Mouse (Mus musculus) liver, embryonic 16.5 days (tissue): ENCODE measurements around the gene Nfx1. TPM values are rescaled to one million over a fixed set of nuclear protein-coding genes. Genes with fewer than 3 reads are reported as not detected.

Source experiments
- ATAC-seq: fragments of 200-750 bp; cut with Nextera tagmentation; 2 replicates; pipeline ENCODE4 v1.8.0; 2017; ENCODE audit warnings: low read depth, mild to moderate bottlenecking, moderate number of reproducible peaks, moderate library complexity
- H3K27ac ChIP-seq: fragments of 300-500 bp; sonication (generic); 2 replicates; pipeline ENCODE4 v1.5.1; 2014; ENCODE audit warnings: mild to moderate bottlenecking, low read length
- H3K27me3 ChIP-seq: fragments of 300-500 bp; sonication (generic); 2 replicates; pipeline ENCODE4 v1.6.1; 2014; ENCODE audit warnings: low read depth, low read length, mixed read lengths; ENCODE audit not compliant: control insufficient read depth, insufficient read depth
- H3K36me3 ChIP-seq: fragments of 300-500 bp; sonication (generic); 2 replicates; pipeline ENCODE4 v1.6.1; 2014; ENCODE audit warnings: mild to moderate bottlenecking; ENCODE audit not compliant: control insufficient read depth, insufficient read depth
- H3K4me1 ChIP-seq: fragments of 300-500 bp; sonication (generic); 2 replicates; pipeline ENCODE4 v1.6.1; 2014; ENCODE audit warnings: low read depth, low read length, mixed read lengths; ENCODE audit not compliant: control insufficient read depth
- H3K4me2 ChIP-seq: fragments of 300-500 bp; sonication (generic); 2 replicates; pipeline ENCODE4 v1.6.1; 2014; ENCODE audit warnings: low read depth, low read length, mixed read lengths
- H3K4me3 ChIP-seq: fragments of 300-500 bp; sonication (generic); 2 replicates; pipeline ENCODE4 v1.5.1; 2014; ENCODE audit warnings: low read depth, mild to moderate bottlenecking, low read length
- H3K9ac ChIP-seq: fragments of 300-500 bp; sonication (generic); 2 replicates; pipeline ENCODE4 v1.6.1; 2014; ENCODE audit warnings: low read depth, low read length
- H3K9me3 ChIP-seq: fragments of 300-500 bp; sonication (generic); replicated peaks from 2 replicates; pipeline ENCODE4 v1.6.1; 2016; ENCODE audit warnings: low read length; ENCODE audit not compliant: control insufficient read depth
- WGBS: fragments of 180-500 bp; shearing (Covaris S2); extraction: QIAGEN DNeasy Blood & Tissue Kit; methylation state at CpG from one replicate; pipeline ENCODE4 v1.1.7; 2014; ENCODE audit not compliant: insufficient replicate concordance; 5-methylcytosine and 5-hydroxymethylcytosine counted together
- polyA plus RNA-seq: library from polyadenylated mRNA; unstranded; fragments of >200 nt; fragmentation: Nextera tagmentation; extraction: Ambion mirVana; gene quantifications from 2 replicates; pipeline ENCODE4 v1.2.1, GENCODE M21; 2015

Nfx1 gene
- polyA plus RNA-seq, 1 experiment from 2014 or later: 31.5 TPM

DNA sequence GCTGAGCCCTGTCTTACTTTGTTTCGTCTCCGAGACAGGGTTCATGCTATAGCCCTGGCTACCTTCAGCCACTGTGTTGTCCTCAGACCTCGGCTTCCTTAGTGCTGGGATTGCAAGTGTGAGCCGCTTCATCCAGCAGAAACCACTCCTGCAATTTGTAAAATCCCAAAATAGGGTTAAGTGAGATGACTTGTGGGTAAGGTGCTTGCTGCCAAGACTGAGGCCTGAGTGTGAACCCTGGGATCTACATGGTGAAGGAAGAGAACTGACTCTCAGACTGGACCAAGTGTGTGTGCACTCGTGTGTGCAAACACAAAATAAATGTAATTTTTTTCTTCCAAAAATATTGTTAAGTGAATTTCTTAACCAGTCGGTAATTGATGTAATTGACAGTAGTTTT lies 18.9 kb downstream of the Nfx1 start:
- Histone ChIP-seq H3K27me3 (no peaks in the 10 kb centered on the region), H3K4me3 (no peak overlapping the region), H3K27ac (no peak overlapping the region), H3K9me3 (no peaks in the 10 kb centered on the region), H3K9ac (no peak overlapping the region), H3K4me1 (no peaks in the 10 kb centered on the region), H3K36me3 (peaks cover 64% of the 10 kb centered on the region), H3K4me2 (no peak overlapping the region)
- WGBS: 80% methylated on average over 6 of the region's 6 CpGs
- ATAC-seq: no peak

GRCm38 (mm10) chr4:40996302-40996701 lies 25.6 kb downstream of the Nfx1 start:
- H3K4me2 ChIP-seq: no peak overlapping the region
- 59% methylated on average over 6 of the region's 6 CpGs for WGBS
- ATAC-seq: peak; percentile 56
- H3K27ac ChIP-seq: no peak overlapping the region
- no peak overlapping the region for H3K9ac ChIP-seq
- H3K27me3 ChIP-seq: no peaks in the 10 kb centered on the region
- no peaks in the 10 kb centered on the region for H3K9me3 ChIP-seq
- peaks cover 67% of the 10 kb centered on the region for H3K36me3 ChIP-seq
- no peak overlapping the region for H3K4me3 ChIP-seq
- H3K4me1 ChIP-seq: peaks cover 27% of the 10 kb centered on the region

GRCm38 (mm10) chr4:40997916-40998315 lies 27.2 kb downstream of the Nfx1 start:
- Histone ChIP-seq H3K4me3 (no peak overlapping the region), H3K4me2 (peak overlapping the region; percentile 4; the same call in 1 of the 2 replicates), H3K36me3 (peaks cover 70% of the 10 kb centered on the region), H3K27me3 (no peaks in the 10 kb centered on the region), H3K4me1 (peaks cover 27% of the 10 kb centered on the region), H3K9me3 (no peaks in the 10 kb centered on the region), H3K9ac (no peak overlapping the region), H3K27ac (peak overlapping the region; percentile 44)
- peak; percentile 81 for ATAC-seq
- WGBS: 38% methylated on average over 4 of the region's 4 CpGs

- no peak overlapping the region for H3K4me2 ChIP-seq
- H3K27ac ChIP-seq: no peak overlapping the region
- no peak for ATAC-seq
- H3K36me3 ChIP-seq: peaks cover 74% of the 10 kb centered on the region
- peaks cover 25% of the 10 kb centered on the region for H3K4me1 ChIP-seq
- H3K4me3 ChIP-seq: no peak overlapping the region
- H3K9me3 ChIP-seq: no peaks in the 10 kb centered on the region
- H3K27me3 ChIP-seq: no peaks in the 10 kb centered on the region
- 45% methylated on average over 1 of the region's 1 CpGs for WGBS
- H3K9ac ChIP-seq: no peak overlapping the region
Observed at GRCm38 (mm10) chr4:41000271-41000670, 29.6 kb downstream of the Nfx1 start.

DNA sequence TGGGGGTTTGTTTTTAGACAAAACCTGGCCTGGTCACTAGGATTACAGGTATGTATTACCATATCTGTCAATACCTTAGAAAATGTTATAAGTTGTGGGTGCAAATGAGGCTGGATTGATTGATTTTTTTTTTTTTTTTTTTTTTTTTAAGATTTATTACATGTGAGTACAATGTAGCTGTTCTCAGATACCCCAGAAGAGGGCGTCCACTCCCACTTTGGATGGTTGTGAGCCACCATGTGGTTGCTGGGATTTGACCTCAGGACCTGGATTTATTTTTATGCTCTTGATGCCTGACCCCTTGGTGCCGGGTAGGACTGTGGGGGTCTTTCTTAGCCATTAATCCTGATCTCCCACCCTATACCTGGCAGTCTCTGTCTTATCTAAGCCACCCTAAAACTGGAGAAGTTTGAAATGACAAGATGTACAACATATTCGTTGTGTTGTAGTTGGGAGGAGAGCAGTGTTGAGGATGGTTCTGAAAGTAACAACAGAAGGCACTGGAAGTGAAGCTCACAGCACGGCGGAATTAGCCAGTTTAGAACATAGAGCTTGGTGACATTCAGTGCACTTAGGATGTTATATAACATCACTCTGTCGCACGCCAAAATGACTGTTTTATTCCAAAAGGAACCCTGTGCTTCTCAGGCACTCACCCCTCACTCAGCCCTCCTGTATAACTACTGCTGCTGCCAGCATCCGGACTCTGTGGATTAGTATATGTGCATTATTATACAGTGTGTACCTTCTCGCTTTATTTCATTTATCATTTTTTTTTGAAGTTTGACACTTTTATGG lies 30.3 kb downstream of the Nfx1 start:
- H3K9ac ChIP-seq: no peak overlapping the region
- H3K4me2 ChIP-seq: no peak overlapping the region
- peaks cover 21% of the 10 kb centered on the region for H3K4me1 ChIP-seq
- no peak overlapping the region for H3K4me3 ChIP-seq
- H3K36me3 ChIP-seq: peaks cover 72% of the 10 kb centered on the region
- no peaks in the 10 kb centered on the region for H3K27me3 ChIP-seq
- no peak overlapping the region for H3K27ac ChIP-seq
- WGBS: 83% methylated on average over 9 of the region's 9 CpGs
- H3K9me3 ChIP-seq: no peaks in the 10 kb centered on the region
- no peak for ATAC-seq

GRCm38 (mm10) chr4:41013351-41013750 lies 42.6 kb downstream of the Nfx1 start:
- no peaks in the 10 kb centered on the region for H3K27me3 ChIP-seq
- 31% methylated on average over 3 of the region's 3 CpGs for WGBS
- H3K4me3 ChIP-seq: no peak overlapping the region
- ATAC-seq: peak; percentile 82
- H3K27ac ChIP-seq: no peak overlapping the region
- H3K36me3 ChIP-seq: peaks cover 42% of the 10 kb centered on the region
- no peaks in the 10 kb centered on the region for H3K9me3 ChIP-seq
- 0 out of 2 replicates have a peak overlapping the region, but pooled peaks have one; percentile 8 for H3K4me2 ChIP-seq
- peaks cover 11% of the 10 kb centered on the region for H3K4me1 ChIP-seq
- H3K9ac ChIP-seq: no peak overlapping the region

DNA sequence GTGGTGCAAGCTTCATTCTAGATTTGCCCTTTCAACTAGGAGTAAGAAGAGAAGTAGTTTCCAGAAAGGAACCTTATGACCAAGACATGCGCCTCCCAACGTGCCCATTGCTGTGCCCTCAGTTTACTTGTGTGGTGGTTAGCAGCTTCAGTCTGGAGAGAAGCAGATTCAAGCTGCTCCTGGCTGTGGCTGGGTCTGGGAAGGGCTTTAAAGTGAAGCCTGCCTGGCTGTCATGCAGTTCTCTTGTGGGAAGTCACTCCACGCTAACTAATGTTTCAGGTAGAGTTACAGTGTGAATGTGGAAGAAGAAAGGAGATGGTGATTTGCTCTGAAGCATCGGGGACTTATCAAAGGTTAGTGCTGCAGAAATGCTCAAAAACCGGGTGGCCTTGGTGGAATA lies 45.1 kb downstream of the Nfx1 start:
- Histone ChIP-seq H3K36me3 (peaks cover 37% of the 10 kb centered on the region), H3K4me1 (peaks cover 11% of the 10 kb centered on the region), H3K4me2 (no peak overlapping the region), H3K9ac (no peak overlapping the region), H3K27ac (no peak overlapping the region), H3K4me3 (no peak overlapping the region), H3K27me3 (no peaks in the 10 kb centered on the region), H3K9me3 (no peaks in the 10 kb centered on the region)
- WGBS: 84% methylated on average over 5 of the region's 5 CpGs
- ATAC-seq: no peak

DNA sequence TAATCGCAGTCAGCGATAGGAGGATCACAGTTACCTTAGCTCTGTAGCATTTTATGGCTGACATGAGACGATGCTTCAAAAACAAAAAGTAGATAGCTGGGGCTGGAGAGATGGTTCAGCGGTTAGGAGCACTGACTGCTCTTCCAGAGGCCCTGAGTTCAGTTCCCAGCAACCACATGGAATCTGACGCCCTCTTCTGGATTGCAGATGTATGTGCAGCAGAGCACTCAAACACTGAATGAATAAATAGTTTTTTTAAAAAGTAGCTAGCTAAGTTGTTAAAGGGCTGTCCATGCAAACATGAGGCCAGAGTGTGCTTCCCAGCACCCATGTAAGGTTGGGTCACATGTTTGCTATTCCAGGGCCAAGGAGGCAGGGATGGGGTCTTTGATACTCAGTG lies 50.4 kb downstream of the Nfx1 start:
- peaks cover 24% of the 10 kb centered on the region for H3K36me3 ChIP-seq
- WGBS: 76% methylated on average over 5 of the region's 5 CpGs

DNA sequence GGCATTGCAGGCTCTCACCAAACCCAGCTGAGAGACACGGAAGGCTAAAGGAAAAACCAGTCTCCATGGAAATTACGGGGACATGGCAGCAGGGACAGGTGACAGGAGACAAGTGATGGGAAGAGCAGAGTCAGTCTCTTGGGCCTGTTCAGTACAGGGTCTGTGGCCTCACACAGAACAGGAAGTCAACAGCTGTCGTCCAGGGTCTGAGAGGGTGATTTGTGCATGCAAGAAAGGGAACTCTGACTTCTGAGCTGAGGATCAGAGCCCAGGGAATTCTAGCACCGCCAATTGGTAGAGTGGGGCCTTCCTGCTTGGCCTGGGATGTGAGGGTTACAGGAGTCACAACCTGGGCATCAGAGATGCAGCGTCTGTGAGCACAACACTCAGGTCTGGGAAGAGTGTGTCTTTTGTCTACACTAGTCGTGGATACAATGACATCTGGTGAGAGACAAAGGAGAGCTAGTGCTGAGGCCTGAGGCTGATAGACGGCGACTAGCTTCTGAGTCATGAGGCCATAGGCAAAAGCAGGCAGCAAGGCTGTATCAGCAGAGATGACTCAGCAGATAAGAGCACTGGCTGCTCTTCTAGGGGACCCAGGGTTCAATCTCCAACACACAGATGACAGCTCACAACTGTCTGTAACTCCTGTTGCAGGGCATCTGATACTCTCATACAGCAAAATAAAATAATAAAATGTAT lies 55.5 kb downstream of the Nfx1 start:
- Histone ChIP-seq H3K27ac (peak overlapping the region; percentile 14; the same call in 1 of the 2 replicates), H3K4me3 (no peak overlapping the region), H3K9ac (no peak overlapping the region), H3K9me3 (no peaks in the 10 kb centered on the region), H3K36me3 (peaks cover 12% of the 10 kb centered on the region), H3K27me3 (no peaks in the 10 kb centered on the region), H3K4me1 (peaks cover 13% of the 10 kb centered on the region), H3K4me2 (no peak overlapping the region)
- WGBS: 28% methylated on average over 8 of the region's 8 CpGs
- ATAC-seq: peak; percentile 66

More for the DNA sequence above, 50.4 kb downstream of the Nfx1 start:
- Histone ChIP-seq H3K9me3 (no peaks in the 10 kb centered on the region), H3K27me3 (no peaks in the 10 kb centered on the region), H3K4me1 (peaks cover 8% of the 10 kb centered on the region), H3K27ac (no peak overlapping the region), H3K4me3 (no peak overlapping the region), H3K9ac (no peak overlapping the region), H3K4me2 (no peak overlapping the region)
- no peak for ATAC-seq
